Mouse (Mus musculus) embryonic facial prominence, embryonic 15.5 days (tissue): ENCODE results near the gene Ak8. TPM values are rescaled to one million over a fixed set of nuclear protein-coding genes. Genes with fewer than 3 reads are reported as not detected.
A peak's percentile ranks its signal among the peaks of the same experiment; 100 is the strongest.

Source experiments
- ATAC-seq: fragments of 200-750 bp; cut with Nextera tagmentation; 2 replicates; pipeline ENCODE4 v1.8.0; 2017; ENCODE audit warnings: low read depth, moderate TSS enrichment; ENCODE audit not compliant: insufficient number of reproducible peaks, low FRiP score, low TSS enrichment
- H3K27ac ChIP-seq: fragments of 300-500 bp; sonication (generic); replicated peaks from 2 replicates; pipeline ENCODE4 v1.5.1; 2015; ENCODE audit warnings: mild to moderate bottlenecking, inconsistent platforms
- H3K27me3 ChIP-seq: fragments of 300-500 bp; sonication (generic); 2 replicates; pipeline ENCODE4 v1.6.1; 2015; ENCODE audit warnings: inconsistent platforms
- H3K36me3 ChIP-seq: fragments of 300-500 bp; sonication (generic); 2 replicates; pipeline ENCODE4 v1.6.1; 2015; ENCODE audit warnings: mild to moderate bottlenecking, inconsistent platforms
- H3K4me1 ChIP-seq: fragments of 300-500 bp; sonication (generic); 2 replicates; pipeline ENCODE4 v1.6.1; 2015; ENCODE audit warnings: inconsistent platforms
- H3K4me2 ChIP-seq: fragments of 300-500 bp; sonication (generic); replicated peaks from 2 replicates; pipeline ENCODE4 v1.6.1; 2015; ENCODE audit warnings: mild to moderate bottlenecking, inconsistent platforms
- H3K4me3 ChIP-seq: fragments of 300-500 bp; sonication (generic); replicated peaks from 2 replicates; pipeline ENCODE4 v1.5.1; 2015; ENCODE audit warnings: mild to moderate bottlenecking, inconsistent platforms
- H3K9ac ChIP-seq: fragments of 300-500 bp; sonication (generic); 2 replicates; pipeline ENCODE4 v1.6.1; 2015; ENCODE audit warnings: inconsistent platforms
- H3K9me3 ChIP-seq: fragments of 300-500 bp; sonication (generic); replicated peaks from 2 replicates; pipeline ENCODE4 v1.6.1; 2016; ENCODE audit warnings: inconsistent platforms
- WGBS: fragments of 180-500 bp; shearing (Covaris S2); methylation state at CpG from one replicate; pipeline ENCODE4 v1.1.7; 2015; 5-methylcytosine and 5-hydroxymethylcytosine counted together
- polyA plus RNA-seq: library from polyadenylated mRNA; unstranded; fragments of >200 nt; fragmentation: Nextera tagmentation; extraction: Ambion mirVana; gene quantifications from 2 replicates; pipeline ENCODE4 v1.2.1, GENCODE M21; 2015

Gene Ak8
- polyA plus RNA-seq, result 2.9 and 6.5 TPM in 2 replicates

GRCm38 (mm10) chr2:28699361-28700335, at the start of gene Ak8, which contains the start of gene Spaca9:
Ak8 (plus strand) TSS chr2:28700164.
Spaca9 (minus strand) TSS chr2:28699727.
- Histone ChIP-seq H3K27ac (peak within 1 kb of the TSS; percentile 79), H3K36me3 (no peaks in the 10 kb centered on the region), H3K9me3 (no peaks in the 10 kb centered on the region), H3K4me2 (peak within 1 kb of the TSS; percentile 92), H3K4me1 (peaks cover 14% of the 10 kb centered on the region), H3K4me3 (peak within 1 kb of the TSS; percentile 61), H3K27me3 (no peaks in the 10 kb centered on the region), H3K9ac (peak within 1 kb of the TSS; percentile 60)
- peak; percentile 82 for ATAC-seq
- under 1% methylated on average over 53 of the region's 53 CpGs for WGBS

- Histone ChIP-seq H3K9ac (no peak overlapping the region), H3K4me3 (no peak overlapping the region), H3K27me3 (no peaks in the 10 kb centered on the region), H3K9me3 (no peaks in the 10 kb centered on the region), H3K36me3 (peaks cover 9% of the 10 kb centered on the region; the same call in 1 of the 2 replicates), H3K27ac (no peak overlapping the region), H3K4me2 (no peak overlapping the region), H3K4me1 (no peaks in the 10 kb centered on the region)
- ATAC-seq, result no peak
Observed at GRCm38 (mm10) chr2:28650526-28650925, 49.4 kb upstream of the Ak8 start.

- Histone ChIP-seq H3K36me3 (peaks cover 29% of the 10 kb centered on the region), H3K4me1 (no peaks in the 10 kb centered on the region), H3K4me2 (no peak overlapping the region), H3K4me3 (no peak overlapping the region), H3K27me3 (no peaks in the 10 kb centered on the region), H3K9me3 (no peaks in the 10 kb centered on the region), H3K27ac (no peak overlapping the region), H3K9ac (no peak overlapping the region)
- ATAC-seq, result no peak
- 93% methylated on average over 7 of the region's 7 CpGs for WGBS
Observed at GRCm38 (mm10) chr2:28653351-28653750, 46.6 kb upstream of the Ak8 start.

DNA sequence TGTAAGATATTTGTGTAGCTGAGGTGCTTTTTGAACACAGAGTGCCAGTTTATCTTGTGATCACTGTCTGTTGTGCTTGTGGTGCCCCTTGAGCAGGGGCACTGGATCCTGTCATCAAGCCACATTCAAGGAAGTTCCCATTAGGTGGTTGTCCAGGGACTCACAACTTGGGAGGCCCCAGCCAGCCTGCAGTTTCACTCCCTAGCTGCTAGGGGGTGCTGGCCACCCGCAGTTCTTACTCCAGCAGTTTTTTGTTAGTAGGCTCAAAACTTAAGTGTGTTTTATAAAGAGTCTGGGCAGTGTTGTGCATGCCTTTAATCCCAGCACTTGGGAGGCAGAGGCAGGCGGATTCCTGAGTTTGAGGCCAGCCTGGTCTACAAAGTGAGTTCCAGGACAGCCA, 45.7 kb upstream of the Ak8 start:
- Histone ChIP-seq H3K27me3 (no peaks in the 10 kb centered on the region), H3K36me3 (peaks cover 39% of the 10 kb centered on the region), H3K27ac (no peak overlapping the region), H3K4me1 (no peaks in the 10 kb centered on the region), H3K4me2 (no peak overlapping the region), H3K9me3 (no peaks in the 10 kb centered on the region), H3K9ac (no peak overlapping the region), H3K4me3 (no peak overlapping the region)
- ATAC-seq, result no peak
- 66% methylated on average over 2 of the region's 2 CpGs for whole genome bisulfite sequencing

DNA sequence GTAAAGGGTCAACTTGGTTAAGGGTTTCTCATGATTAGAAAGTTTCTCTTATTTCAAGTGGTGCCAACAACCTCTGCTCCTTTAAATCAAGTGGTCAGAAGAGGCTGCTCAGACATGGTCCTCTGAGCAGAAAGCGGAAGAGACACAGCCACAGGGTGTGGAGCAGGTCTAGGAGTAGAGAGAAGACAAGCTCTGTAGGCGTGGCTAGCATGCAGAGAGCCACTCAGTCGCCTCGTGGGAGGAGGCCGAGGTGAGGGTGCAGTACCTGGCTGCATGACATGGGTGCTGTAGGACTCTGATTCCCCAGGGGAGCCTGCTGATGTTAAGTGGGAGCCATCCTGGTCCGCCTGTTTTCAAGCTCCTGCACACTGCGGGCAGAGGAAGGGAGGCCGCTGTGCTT, 43.7 kb upstream of the Ak8 start:
- Histone ChIP-seq H3K4me1 (no peaks in the 10 kb centered on the region), H3K9me3 (no peaks in the 10 kb centered on the region), H3K4me2 (no peak overlapping the region), H3K27ac (no peak overlapping the region), H3K27me3 (no peaks in the 10 kb centered on the region), H3K4me3 (no peak overlapping the region), H3K36me3 (peaks cover 56% of the 10 kb centered on the region), H3K9ac (no peak overlapping the region)
- no peak for ATAC-seq
- 74% methylated on average over 8 of the region's 8 CpGs for WGBS

DNA sequence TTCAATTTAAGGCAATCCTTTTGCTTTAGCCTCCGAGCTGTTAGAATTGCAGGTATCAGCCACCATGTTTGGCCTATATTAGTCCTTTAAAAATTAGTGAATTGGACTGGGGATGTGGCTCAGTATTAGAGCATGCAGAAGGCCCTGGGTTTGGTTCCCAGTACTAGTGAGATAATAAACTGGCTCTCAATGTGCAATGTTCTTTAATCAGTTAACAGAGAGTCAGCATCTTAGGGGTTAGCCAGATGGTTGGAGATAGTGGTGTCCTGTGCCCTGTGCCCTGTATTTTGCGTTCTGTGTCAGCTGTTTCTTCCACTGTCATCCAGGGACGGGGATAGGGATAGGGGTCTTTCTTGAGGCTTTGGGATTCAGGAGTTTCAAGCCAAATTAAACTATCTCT, 37.1 kb upstream of the Ak8 start:
- no peak for ATAC-seq
- Histone ChIP-seq H3K27ac (no peak overlapping the region), H3K4me1 (no peaks in the 10 kb centered on the region), H3K9ac (no peak overlapping the region), H3K27me3 (no peaks in the 10 kb centered on the region), H3K9me3 (no peaks in the 10 kb centered on the region), H3K36me3 (peaks cover 95% of the 10 kb centered on the region), H3K4me2 (no peak overlapping the region), H3K4me3 (no peak overlapping the region)
- WGBS, result 87% methylated on average over 3 of the region's 3 CpGs

DNA sequence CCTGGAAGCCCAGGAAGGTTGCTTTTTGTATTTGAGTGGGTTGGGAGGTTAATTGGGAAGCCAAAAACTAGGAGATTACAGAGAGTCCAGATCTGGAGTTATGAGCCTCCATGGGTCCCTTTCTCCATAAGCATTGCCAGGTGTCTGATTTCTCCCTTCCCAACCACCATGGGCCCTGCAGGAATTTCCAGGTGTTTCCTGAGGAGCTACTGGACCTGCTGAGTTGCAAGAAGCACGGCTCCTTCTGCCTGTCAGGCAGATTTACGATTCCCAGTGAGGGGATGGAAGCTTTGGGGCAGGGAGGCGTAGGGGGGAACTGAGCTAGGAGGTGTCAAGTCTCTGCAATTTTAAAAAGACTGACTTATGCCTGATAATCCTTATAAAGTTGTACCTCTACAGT, 34.1 kb upstream of the Ak8 start:
- peaks cover 91% of the 10 kb centered on the region for H3K36me3 ChIP-seq
- no peak for ATAC-seq
- H3K9ac ChIP-seq, result no peak overlapping the region
- no peak overlapping the region for H3K27ac ChIP-seq
- H3K4me3 ChIP-seq, result no peak overlapping the region
- H3K4me2 ChIP-seq, result no peak overlapping the region
- no peaks in the 10 kb centered on the region for H3K9me3 ChIP-seq
- H3K4me1 ChIP-seq, result no peaks in the 10 kb centered on the region
- H3K27me3 ChIP-seq, result no peaks in the 10 kb centered on the region
- WGBS, result 72% methylated on average over 3 of the region's 3 CpGs

DNA sequence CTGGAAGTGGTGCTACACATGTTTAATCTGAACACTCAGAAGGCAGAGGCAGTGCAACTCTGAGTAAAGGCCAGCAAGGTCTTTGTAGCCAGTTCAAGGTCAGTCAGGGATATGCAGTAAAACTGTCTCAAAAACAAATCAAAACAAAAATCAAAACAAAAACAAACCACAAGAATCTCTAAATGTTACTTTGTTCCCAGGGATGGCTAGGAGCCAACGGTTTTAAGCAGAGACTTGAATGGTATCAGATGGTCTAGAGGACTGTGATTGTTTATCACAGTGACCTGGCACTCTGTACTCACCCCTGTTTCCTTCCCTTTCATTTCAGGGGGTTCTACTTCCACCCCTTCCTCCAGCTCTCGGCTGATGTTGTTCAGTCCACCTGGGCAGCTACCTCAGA, 28.5 kb upstream of the Ak8 start:
- H3K9ac ChIP-seq, result no peak overlapping the region
- H3K4me1 ChIP-seq, result no peaks in the 10 kb centered on the region
- 80% methylated on average over 2 of the region's 2 CpGs for WGBS
- H3K4me3 ChIP-seq, result no peak overlapping the region
- ATAC-seq, result no peak
- no peaks in the 10 kb centered on the region for H3K27me3 ChIP-seq
- H3K9me3 ChIP-seq, result no peaks in the 10 kb centered on the region
- H3K36me3 ChIP-seq, result peaks cover 89% of the 10 kb centered on the region
- H3K27ac ChIP-seq, result no peak overlapping the region
- H3K4me2 ChIP-seq, result no peak overlapping the region

DNA sequence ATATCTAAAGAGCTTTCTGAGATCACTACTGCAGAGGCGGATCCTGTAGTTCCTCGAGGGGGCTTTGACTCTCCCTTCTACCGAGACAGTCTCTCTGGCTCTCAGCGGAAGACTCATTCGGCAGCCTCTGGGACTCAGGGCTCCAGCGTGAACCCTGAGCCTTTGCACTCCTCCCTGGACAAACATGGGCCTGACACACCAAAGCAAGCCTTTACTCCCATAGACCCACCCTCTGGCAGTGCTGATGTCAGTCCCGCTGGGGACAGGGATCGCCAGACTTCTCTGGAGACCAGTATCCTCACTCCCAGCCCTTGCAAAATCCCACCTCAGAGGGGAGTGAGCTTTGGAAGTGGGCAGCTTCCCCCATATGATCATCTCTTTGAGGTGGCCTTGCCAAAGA, 24.0 kb upstream of the Ak8 start:
- peaks cover 84% of the 10 kb centered on the region for H3K36me3 ChIP-seq
- ATAC-seq, result no peak
- H3K27ac ChIP-seq, result no peak overlapping the region

GRCm38 (mm10) chr2:28680710-28681109, 19.3 kb upstream of the Ak8 start:
- H3K9ac ChIP-seq, result no peak overlapping the region
- no peak overlapping the region for H3K4me2 ChIP-seq
- no peaks in the 10 kb centered on the region for H3K9me3 ChIP-seq
- no peak for ATAC-seq
- H3K27ac ChIP-seq, result no peak overlapping the region
- no peak overlapping the region for H3K4me3 ChIP-seq
- H3K27me3 ChIP-seq, result no peaks in the 10 kb centered on the region
- no peaks in the 10 kb centered on the region for H3K4me1 ChIP-seq
- WGBS, result 36% methylated on average over 4 of the region's 4 CpGs
- peaks cover 89% of the 10 kb centered on the region for H3K36me3 ChIP-seq

More for the DNA sequence above, 24.0 kb upstream of the Ak8 start:
- no peak overlapping the region for H3K4me3 ChIP-seq
- no peaks in the 10 kb centered on the region for H3K27me3 ChIP-seq
- H3K9ac ChIP-seq, result no peak overlapping the region
- no peaks in the 10 kb centered on the region for H3K4me1 ChIP-seq
- no peak overlapping the region for H3K4me2 ChIP-seq
- no peaks in the 10 kb centered on the region for H3K9me3 ChIP-seq
- WGBS, result 92% methylated on average over 8 of the region's 8 CpGs

DNA sequence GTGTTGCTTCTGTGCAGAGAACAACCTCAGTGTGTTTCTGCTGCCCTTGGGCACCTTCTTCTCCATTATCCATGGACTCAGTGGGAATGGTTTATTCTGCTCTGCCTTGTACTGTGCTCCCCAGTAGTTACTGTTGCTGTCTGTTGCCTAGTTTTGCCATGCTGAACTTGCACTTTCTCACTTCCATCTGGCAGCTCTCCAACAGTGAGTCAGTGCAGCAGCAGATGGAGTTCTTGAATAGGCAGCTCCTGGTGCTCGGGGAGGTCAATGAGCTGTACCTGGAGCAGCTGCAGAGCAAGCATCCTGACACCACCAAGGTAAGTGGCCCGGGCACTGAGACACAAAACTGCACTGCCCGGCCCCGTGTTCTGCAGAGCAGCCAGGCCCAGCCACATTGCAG, 18.2 kb upstream of the Ak8 start:
- Histone ChIP-seq H3K27ac (no peak overlapping the region), H3K4me3 (no peak overlapping the region), H3K4me2 (no peak overlapping the region), H3K36me3 (peaks cover 89% of the 10 kb centered on the region), H3K9me3 (no peaks in the 10 kb centered on the region), H3K9ac (no peak overlapping the region), H3K27me3 (no peaks in the 10 kb centered on the region), H3K4me1 (no peaks in the 10 kb centered on the region)
- ATAC-seq, result no peak
- WGBS, result 92% methylated on average over 4 of the region's 4 CpGs

DNA sequence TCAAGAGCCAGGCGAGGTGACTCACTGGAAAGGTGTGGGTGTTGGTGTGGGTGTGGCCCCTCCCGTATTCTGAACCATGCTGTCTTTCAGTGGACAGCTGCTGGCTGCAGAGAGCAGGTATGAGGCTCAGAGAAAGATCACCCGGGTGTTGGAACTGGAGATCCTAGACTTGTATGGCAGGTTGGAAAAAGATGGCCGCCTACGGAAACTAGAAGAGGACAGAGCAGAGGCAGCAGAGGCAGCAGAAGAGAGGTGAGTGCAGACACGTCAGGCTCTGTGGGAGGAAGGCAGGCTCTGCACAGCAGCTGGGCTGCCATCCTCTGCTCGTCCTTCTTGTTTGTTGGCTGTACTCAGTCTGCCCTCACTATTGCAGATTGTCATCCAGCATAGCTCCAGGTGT, 14.1 kb upstream of the Ak8 start:
- Histone ChIP-seq H3K27me3 (no peaks in the 10 kb centered on the region), H3K9me3 (no peaks in the 10 kb centered on the region), H3K27ac (no peak overlapping the region), H3K4me3 (no peak overlapping the region), H3K9ac (no peak overlapping the region), H3K4me1 (no peaks in the 10 kb centered on the region), H3K36me3 (peaks cover 73% of the 10 kb centered on the region), H3K4me2 (no peak overlapping the region)
- no peak for ATAC-seq
- WGBS, result 81% methylated on average over 7 of the region's 7 CpGs
